Mouse (Mus musculus): ENCODE data around the gene Abhd14a. TPM values are rescaled to one million over a fixed set of nuclear protein-coding genes. Genes with fewer than 3 reads are reported as not detected.

The Abhd14a gene
- polyA plus RNA-seq, 1 experiment from 2014 or later: 45.0 TPM

DNA sequence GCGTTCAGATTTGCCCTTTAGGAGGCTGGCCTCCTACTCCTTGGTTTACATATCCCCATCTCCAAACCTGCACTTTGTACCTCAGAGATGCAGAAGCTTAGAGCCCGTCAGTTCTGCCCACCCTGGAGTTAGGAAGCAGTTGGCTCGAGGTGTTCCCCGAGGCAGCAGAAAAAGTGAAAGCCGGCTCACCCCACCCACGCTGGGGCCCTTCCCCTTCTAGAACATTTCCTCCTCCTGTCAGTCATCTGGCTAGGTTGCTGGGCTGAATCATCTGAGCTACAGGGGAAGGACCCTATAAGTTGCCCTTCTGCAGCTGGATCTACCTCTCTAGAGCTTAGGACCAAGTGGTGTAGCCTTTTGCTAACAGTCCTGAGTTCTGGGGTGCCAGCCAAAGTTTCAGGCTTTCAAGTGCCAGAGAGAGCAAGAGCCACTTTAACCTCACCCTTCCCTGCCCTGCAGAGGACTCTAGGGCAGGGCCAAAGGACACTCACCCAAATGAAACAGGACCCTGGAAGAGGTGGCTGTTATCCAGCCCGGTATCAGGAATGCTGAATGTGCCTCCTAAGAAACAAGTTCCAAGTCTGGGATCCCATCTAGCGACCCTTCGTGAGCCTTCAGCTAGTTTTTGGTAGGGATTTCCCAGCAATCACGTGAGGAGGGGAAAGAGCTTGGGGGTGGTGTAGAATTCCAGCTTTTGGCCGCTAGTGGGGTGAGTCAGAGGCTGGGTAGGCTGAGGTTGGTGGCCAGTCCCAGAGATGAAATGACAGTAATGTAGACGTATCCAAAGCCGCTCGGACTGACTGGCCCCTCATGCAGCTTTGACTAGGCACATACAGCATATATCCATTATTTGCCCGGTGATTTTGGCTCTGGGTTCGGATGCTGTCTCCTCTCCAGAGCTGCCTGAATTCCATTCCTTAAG is 28.8 kb upstream of the Abhd14a start:
- Histone ChIP-seq H3K27ac (peak overlapping the region; percentile 69), H3K36me3 (peaks cover 23% of the 10 kb centered on the region), H3K9me3 (replicated peaks) (no peaks in the 10 kb centered on the region), H3K27me3 (ENCODE audit: low read depth, poor library complexity, severe bottlenecking) (0 out of 2 replicates have a peak, but pooled peaks cover 5% of the 10 kb centered on the region), H3K4me3 (peak overlapping the region; percentile 71), H3K4me1 (peaks cover 57% of the 10 kb centered on the region)
- no peak for DNase-seq (ENCODE audit: low spot score)
- WGBS: 41% methylated on average over 16 of the region's 16 CpGs

- Histone ChIP-seq H3K27ac (peak within 1 kb of the TSS; percentile 73), H3K9me3 (replicated peaks) (no peaks in the 10 kb centered on the region), H3K4me1 (peaks cover 57% of the 10 kb centered on the region), H3K27me3 (ENCODE audit: low read depth, poor library complexity, severe bottlenecking) (0 out of 2 replicates have a peak, but pooled peaks cover 9% of the 10 kb centered on the region), H3K4me3 (peak within 1 kb of the TSS; percentile 71), H3K36me3 (peaks cover 17% of the 10 kb centered on the region)
- no peak for DNase-seq (ENCODE audit: low spot score)
- WGBS: 91% methylated on average over 10 of the region's 10 CpGs
These were observed 28.2 kb upstream of the Abhd14a start, which contains the start of gene Rrp9 for GRCm38 (mm10) chr9:106475663-106476001. TSS of gene Rrp9 (plus strand) at chr9:106475963.

DNA sequence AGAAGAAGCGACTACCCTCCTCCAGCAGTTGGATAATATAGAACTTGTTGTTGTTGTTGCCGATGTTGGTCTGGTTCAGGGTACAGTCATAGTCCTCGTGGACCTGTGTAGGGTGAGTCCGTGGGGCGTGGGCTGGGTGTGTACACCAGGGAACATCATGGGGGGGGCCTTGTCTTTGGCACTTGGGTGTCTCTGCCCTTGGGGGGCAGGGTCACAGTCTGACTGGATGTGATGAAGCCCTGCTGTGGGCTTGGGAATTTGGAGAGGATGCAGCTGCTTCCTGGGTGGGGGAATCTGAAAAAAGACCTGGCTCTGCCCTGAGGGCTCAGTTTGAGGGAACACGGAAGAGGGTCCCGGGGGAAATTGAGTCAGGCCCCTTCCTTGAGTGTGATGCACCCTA is 27.6 kb upstream of the Abhd14a start:
- Histone ChIP-seq H3K27ac (peak overlapping the region; percentile 73), H3K4me1 (peaks cover 57% of the 10 kb centered on the region), H3K27me3 (ENCODE audit: low read depth, poor library complexity, severe bottlenecking) (0 out of 2 replicates have a peak, but pooled peaks cover 9% of the 10 kb centered on the region), H3K36me3 (peaks cover 11% of the 10 kb centered on the region), H3K4me3 (0 out of 2 replicates have a peak overlapping the region, but pooled peaks have one; percentile 1), H3K9me3 (replicated peaks) (no peaks in the 10 kb centered on the region)
- 76% methylated on average over 7 of the region's 7 CpGs for WGBS
- DNase-seq (ENCODE audit: low spot score): no peak

DNA sequence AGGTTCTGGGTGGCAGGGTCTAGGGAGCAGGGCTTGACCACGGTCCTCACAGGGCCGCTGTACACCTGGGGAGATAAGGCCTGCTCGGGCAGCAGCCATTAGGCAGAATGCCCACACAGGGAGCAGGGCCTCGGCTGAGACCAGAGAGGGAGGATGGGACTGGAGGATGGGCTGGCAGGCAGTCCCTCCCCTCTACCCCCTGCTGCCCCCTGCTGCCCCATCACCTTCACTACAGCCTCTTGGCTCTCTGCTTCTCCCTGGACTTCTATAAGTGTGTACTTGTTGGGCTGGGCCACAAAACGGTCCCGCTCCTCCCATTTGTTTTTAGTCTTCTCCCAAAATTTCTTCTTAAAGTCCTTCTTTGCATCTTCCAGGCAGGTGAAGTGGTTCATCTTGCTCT is 27.0 kb upstream of the Abhd14a start:
- Histone ChIP-seq H3K27me3 (ENCODE audit: low read depth, poor library complexity, severe bottlenecking) (0 out of 2 replicates have a peak, but pooled peaks cover 9% of the 10 kb centered on the region), H3K27ac (peak overlapping the region; percentile 73), H3K36me3 (peaks cover 5% of the 10 kb centered on the region), H3K4me1 (peaks cover 59% of the 10 kb centered on the region), H3K4me3 (no peak overlapping the region), H3K9me3 (replicated peaks) (no peaks in the 10 kb centered on the region)
- peak; percentile 78 for DNase-seq (ENCODE audit: low spot score)
- 10% methylated on average over 6 of the region's 6 CpGs for WGBS

DNA sequence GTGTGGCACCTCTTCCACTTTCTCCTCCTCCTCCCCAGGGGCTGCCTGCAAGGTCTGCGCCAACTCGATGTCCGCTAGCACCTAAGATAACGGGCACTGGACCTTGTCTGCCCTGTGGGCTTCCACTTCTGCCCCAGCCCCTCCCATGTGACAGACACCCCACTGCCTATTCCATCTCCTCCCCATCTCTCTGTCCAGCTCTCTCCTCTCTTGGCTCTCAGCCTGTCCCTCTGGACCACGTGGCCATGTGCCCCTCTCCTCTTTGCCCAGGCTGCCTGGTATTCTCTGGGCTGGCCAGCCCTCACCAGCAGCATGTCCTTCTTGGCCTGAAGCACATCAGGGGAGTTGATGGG is 26.3 kb upstream of the Abhd14a start:
- 76% methylated on average over 5 of the region's 5 CpGs for WGBS
- Histone ChIP-seq H3K27me3 (ENCODE audit: low read depth, poor library complexity, severe bottlenecking) (0 out of 2 replicates have a peak, but pooled peaks cover 9% of the 10 kb centered on the region), H3K4me1 (peaks cover 62% of the 10 kb centered on the region), H3K27ac (peak overlapping the region; percentile 73; the same call in 1 of the 2 replicates), H3K9me3 (replicated peaks) (no peaks in the 10 kb centered on the region), H3K36me3 (no peaks in the 10 kb centered on the region), H3K4me3 (no peak overlapping the region)
- DNase-seq (ENCODE audit: low spot score): no peak

DNA sequence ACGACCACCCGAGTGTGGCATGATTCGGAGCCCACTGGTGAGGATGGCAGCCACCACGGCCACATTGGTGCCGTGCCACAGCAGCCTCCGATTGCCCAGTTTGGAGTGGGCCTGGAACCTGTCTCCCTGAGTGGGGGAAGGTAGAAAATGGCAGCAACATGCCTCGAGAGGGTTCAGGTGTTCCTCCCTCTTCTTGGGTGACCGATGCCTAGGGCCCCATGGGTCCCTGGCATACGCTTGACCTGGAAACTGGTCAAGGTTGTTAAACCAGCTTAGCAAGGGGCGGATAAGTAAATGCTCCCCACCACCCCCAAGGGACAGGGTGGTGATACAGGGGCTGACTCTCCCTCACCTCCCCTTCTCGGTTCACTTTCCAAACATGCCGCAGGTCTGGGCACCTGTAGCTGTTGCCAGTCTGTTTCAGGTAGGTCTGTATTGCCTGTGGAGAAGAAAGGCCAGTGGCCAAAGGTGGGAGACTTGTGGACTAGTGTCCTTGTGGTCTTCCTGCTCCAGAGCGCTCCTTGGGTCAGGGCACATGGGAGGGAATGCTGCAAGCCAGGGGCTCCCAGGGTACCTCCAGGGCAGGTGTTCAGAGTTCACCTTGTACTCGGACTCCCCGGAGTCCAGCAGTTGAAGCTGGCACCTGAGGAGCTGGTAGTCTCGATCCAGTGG is 25.7 kb upstream of the Abhd14a start:
- no peak for DNase-seq (ENCODE audit: low spot score)
- 92% methylated on average over 16 of the region's 16 CpGs for WGBS
- H3K9me3 ChIP-seq (replicated peaks): no peaks in the 10 kb centered on the region
- no peaks in the 10 kb centered on the region for H3K36me3 ChIP-seq
- H3K27me3 ChIP-seq (ENCODE audit: low read depth, poor library complexity, severe bottlenecking): 0 out of 2 replicates have a peak, but pooled peaks cover 9% of the 10 kb centered on the region
- H3K4me3 ChIP-seq: no peak overlapping the region
- 0 out of 2 replicates have a peak overlapping the region, but pooled peaks have one; percentile 73 for H3K27ac ChIP-seq
- peaks cover 60% of the 10 kb centered on the region for H3K4me1 ChIP-seq

DNA sequence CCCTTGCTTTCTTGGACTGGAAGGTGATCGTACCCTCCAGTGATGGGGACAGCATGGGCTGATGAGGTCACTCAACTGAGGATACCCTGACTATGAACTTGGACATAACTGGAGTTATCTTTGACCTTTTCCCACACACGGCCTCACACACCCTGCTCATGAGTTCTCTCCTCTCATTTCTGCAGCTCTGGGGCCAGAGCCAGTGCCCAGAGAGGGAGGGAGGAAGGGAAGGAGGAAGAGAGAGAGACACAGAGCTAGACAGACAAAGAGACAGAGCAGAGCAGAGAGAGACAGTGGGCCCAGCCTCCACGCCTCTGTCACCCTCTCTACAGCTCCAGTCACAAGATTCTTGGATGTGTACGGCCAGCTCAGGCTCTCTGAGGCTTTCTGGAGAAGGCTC is 24.8 kb upstream of the Abhd14a start:
- Histone ChIP-seq H3K4me3 (no peak overlapping the region), H3K27ac (0 out of 2 replicates have a peak overlapping the region, but pooled peaks have one; percentile 27), H3K36me3 (no peaks in the 10 kb centered on the region), H3K4me1 (peaks cover 52% of the 10 kb centered on the region), H3K27me3 (ENCODE audit: low read depth, poor library complexity, severe bottlenecking) (0 out of 2 replicates have a peak, but pooled peaks cover 9% of the 10 kb centered on the region), H3K9me3 (replicated peaks) (no peaks in the 10 kb centered on the region)
- WGBS: 70% methylated on average over 4 of the region's 4 CpGs
- no peak for DNase-seq (ENCODE audit: low spot score)

- no peak for DNase-seq (ENCODE audit: low spot score)
- H3K4me3 ChIP-seq: peak overlapping the region; percentile 27
These were observed 24.4 kb upstream of the Abhd14a start for GRCm38 (mm10) chr9:106471892-106472291.

GRCm38 (mm10) chr9:106470991-106471750 is 23.7 kb upstream of the Abhd14a start:
- H3K4me1 ChIP-seq: peaks cover 47% of the 10 kb centered on the region
- H3K36me3 ChIP-seq: no peaks in the 10 kb centered on the region
- DNase-seq (ENCODE audit: low spot score): no peak
- H3K27me3 ChIP-seq (ENCODE audit: low read depth, poor library complexity, severe bottlenecking): 0 out of 2 replicates have a peak, but pooled peaks cover 10% of the 10 kb centered on the region
- peak overlapping the region; percentile 27 for H3K4me3 ChIP-seq
- no peaks in the 10 kb centered on the region for H3K9me3 ChIP-seq (replicated peaks)
- 63% methylated on average over 14 of the region's 14 CpGs for WGBS
- no peak overlapping the region for H3K27ac ChIP-seq

More at GRCm38 (mm10) chr9:106471892-106472291, 24.4 kb upstream of the Abhd14a start:
- 9% methylated on average over 5 of the region's 5 CpGs for WGBS
- no peaks in the 10 kb centered on the region for H3K9me3 ChIP-seq (replicated peaks)
- peak overlapping the region; percentile 27; the same call in 1 of the 2 replicates for H3K27ac ChIP-seq
- H3K4me1 ChIP-seq: peaks cover 52% of the 10 kb centered on the region
- 0 out of 2 replicates have a peak, but pooled peaks cover 9% of the 10 kb centered on the region for H3K27me3 ChIP-seq (ENCODE audit: low read depth, poor library complexity, severe bottlenecking)
- no peaks in the 10 kb centered on the region for H3K36me3 ChIP-seq

DNA sequence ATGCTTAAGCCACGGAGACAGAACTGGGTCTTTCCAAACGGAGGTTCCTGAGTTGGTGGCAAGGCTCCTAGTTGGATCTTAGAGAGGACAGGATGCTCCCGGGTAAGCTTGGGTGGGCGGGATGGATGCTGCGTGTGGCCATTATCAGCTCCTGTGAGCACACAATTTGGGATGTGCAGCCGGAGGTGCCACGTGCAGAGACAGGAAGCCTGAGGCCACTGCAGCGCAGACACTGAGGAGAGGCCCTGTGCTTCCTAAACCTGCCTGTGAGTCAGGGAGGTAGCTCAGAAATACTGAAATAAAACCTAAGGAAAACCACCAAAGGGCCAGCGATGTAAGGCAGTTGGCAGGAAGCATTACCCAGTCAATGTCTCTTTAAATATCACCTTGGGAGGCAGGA is 22.3 kb upstream of the Abhd14a start:
- Histone ChIP-seq H3K4me3 (no peak overlapping the region), H3K9me3 (replicated peaks) (no peaks in the 10 kb centered on the region), H3K36me3 (peaks cover 9% of the 10 kb centered on the region), H3K4me1 (peaks cover 46% of the 10 kb centered on the region), H3K27ac (no peak overlapping the region), H3K27me3 (ENCODE audit: low read depth, poor library complexity, severe bottlenecking) (peaks cover 23% of the 10 kb centered on the region; the same call in 1 of the 2 replicates)
- DNase-seq (ENCODE audit: low spot score): no peak
- 72% methylated on average over 9 of the region's 9 CpGs for WGBS

DNA sequence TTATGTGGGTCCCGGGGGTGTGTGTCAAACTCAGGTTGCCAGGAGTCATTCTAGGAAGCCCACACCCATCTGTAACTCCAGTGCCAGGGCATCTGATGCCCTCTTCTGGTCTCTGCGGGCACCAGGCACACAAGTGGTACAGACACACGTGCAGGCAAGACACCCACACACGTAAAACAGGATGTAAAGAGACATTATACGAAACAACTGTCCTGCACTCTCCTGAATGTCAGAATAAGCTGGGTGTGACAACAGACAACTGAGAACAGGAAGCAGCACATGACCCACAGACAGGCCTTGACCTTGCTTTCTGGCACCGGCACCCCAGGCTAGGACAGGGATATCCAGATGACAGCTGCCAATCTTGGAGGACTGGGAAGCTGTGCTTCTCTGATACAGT is 21.8 kb upstream of the Abhd14a start:
- peaks cover 23% of the 10 kb centered on the region; the same call in 1 of the 2 replicates for H3K27me3 ChIP-seq (ENCODE audit: low read depth, poor library complexity, severe bottlenecking)

GRCm38 (mm10) chr9:106467746-106468145 is 20.3 kb upstream of the Abhd14a start:
- H3K4me1 ChIP-seq: peaks cover 48% of the 10 kb centered on the region
- peaks cover 29% of the 10 kb centered on the region for H3K36me3 ChIP-seq
- no peak overlapping the region for H3K27ac ChIP-seq
- peaks cover 34% of the 10 kb centered on the region for H3K27me3 ChIP-seq (ENCODE audit: low read depth, poor library complexity, severe bottlenecking)
- H3K9me3 ChIP-seq (replicated peaks): no peaks in the 10 kb centered on the region
- DNase-seq (ENCODE audit: low spot score): no peak
- no peak overlapping the region for H3K4me3 ChIP-seq
- WGBS: 93% methylated on average over 7 of the region's 7 CpGs

More for the DNA sequence above, 21.8 kb upstream of the Abhd14a start:
- no peak overlapping the region for H3K27ac ChIP-seq
- peaks cover 46% of the 10 kb centered on the region for H3K4me1 ChIP-seq
- H3K36me3 ChIP-seq: peaks cover 13% of the 10 kb centered on the region
- no peak overlapping the region for H3K4me3 ChIP-seq
- 74% methylated on average over 6 of the region's 6 CpGs for WGBS
- no peak for DNase-seq (ENCODE audit: low spot score)
- no peaks in the 10 kb centered on the region for H3K9me3 ChIP-seq (replicated peaks)
